Mouse (Mus musculus) cerebellum, adult 18-20 months (tissue): ENCODE measurements around the gene Htt.
"Not testable (repeated sequence)": the region's sequence is repeated elsewhere in the genome, so short reads cannot be mapped to it uniquely, and the experiment has no call there.

Experiments used
- DNase-seq, 2 experiments: peaks; one replicate each; pipeline ENCODE4 v3.0.0; 2021

Gene Htt

GRCm38 (mm10) chr5:34761509-34761908 is at the start of gene Htt:
TSS of gene Htt (plus strand) at chr5:34761740.
- peak; percentile 98 for DNase-seq

DNA sequence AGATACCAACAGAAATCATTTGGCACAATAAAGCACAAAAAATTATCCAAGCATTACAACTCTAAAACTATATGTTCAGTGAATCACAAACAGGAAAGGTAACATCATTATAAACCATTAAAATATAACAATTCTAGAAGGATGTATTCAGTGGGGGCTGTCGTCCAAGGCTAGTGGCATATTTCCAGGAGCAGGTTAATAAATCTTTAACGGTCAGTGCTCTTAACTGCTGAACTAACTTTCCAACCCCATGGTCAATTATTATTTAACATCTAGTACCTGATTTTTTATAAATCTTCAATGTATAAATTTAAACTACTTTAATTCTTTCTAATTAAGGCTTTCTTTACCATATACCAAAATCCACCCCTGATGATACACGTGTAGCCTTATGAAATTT is 47.2 kb upstream of the Htt start:
- not testable (repeated sequence) for DNase-seq

- DNase-seq, result no peak
Measured at GRCm38 (mm10) chr5:34714816-34715215, 46.7 kb upstream of the Htt start.

GRCm38 (mm10) chr5:34729141-34729540 is 32.4 kb upstream of the Htt start:
- DNase-seq, result peak; percentile 10 to 26

DNA sequence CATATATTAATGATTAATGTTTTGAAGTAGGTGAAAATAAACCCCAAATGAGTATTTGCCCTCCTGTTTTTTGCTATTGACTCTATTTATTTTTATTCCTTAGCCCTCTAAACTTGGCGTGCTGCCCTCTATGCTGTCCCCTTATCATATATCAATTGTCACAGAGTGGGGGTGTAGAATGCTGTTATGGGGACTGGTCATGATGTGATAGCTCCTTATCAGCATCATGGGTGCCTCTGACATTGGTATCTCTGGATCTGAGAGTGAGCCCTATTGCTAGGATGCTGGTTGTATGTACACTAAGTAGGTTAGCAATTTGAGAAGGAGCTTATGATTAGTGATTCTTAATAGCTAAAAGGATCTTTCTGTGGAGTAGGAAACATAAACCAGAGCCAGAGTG is 31.3 kb upstream of the Htt start:
- no peak for DNase-seq

- no peak for DNase-seq
Measured at GRCm38 (mm10) chr5:34751477-34751876, 10.1 kb upstream of the Htt start.

- DNase-seq, result no peak
Measured at GRCm38 (mm10) chr5:34758762-34759161, 2.8 kb upstream of the Htt start.

GRCm38 (mm10) chr5:34760850-34761508 is 561 bp upstream of the Htt start:
- DNase-seq, result peak in 1 of 2 experiments; percentile 47

- DNase-seq, result peak; percentile 53 to 58
Measured at GRCm38 (mm10) chr5:34761934-34762611, 533 bp downstream of the Htt start.

- DNase-seq, result no peak
Measured at GRCm38 (mm10) chr5:34771818-34772217, 10.3 kb downstream of the Htt start.

GRCm38 (mm10) chr5:34772696-34773245 is 11.2 kb downstream of the Htt start:
- DNase-seq, result no peak

DNA sequence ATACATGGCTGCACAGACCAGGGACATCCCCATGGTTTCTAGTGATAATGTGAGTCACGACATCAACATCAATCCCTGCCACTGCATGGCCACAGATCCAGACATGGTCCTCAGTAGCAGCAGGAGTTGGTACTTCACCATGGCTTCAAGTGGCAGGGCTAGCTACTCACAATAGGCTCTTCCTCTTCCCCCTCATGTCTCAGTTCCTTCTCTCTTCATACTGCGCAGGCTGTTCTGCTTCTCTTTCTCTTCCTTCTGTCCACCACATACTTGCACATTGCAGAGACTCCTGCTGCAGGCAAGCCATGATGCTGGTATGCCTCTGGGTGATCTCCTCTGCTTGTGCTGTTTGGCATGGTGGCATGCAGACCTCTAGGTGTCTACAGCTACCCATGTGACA is 11.9 kb downstream of the Htt start:
- no peak for DNase-seq

GRCm38 (mm10) chr5:34785027-34785426 is 23.5 kb downstream of the Htt start:
- DNase-seq, result no peak

DNA sequence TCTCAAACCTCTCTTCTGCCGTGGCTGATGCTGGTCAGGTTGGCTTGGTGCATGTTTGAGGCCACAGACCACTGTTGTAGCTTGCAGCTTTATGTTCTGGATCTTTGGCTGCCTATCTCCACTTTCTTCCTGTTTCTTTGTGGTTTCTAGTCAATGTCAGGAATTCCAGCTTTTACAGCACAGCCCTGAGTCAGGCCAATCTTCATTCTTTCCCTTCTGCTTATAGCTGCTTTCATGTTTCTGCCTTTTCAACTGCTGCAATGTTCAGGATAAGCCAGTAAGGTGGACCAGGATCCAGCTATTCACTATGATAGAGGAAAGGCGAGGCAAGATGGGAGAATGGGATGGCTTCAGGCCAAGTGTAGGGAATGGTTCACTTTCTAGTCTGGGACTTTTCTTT is 29.6 kb downstream of the Htt start:
- DNase-seq, result no peak

DNA sequence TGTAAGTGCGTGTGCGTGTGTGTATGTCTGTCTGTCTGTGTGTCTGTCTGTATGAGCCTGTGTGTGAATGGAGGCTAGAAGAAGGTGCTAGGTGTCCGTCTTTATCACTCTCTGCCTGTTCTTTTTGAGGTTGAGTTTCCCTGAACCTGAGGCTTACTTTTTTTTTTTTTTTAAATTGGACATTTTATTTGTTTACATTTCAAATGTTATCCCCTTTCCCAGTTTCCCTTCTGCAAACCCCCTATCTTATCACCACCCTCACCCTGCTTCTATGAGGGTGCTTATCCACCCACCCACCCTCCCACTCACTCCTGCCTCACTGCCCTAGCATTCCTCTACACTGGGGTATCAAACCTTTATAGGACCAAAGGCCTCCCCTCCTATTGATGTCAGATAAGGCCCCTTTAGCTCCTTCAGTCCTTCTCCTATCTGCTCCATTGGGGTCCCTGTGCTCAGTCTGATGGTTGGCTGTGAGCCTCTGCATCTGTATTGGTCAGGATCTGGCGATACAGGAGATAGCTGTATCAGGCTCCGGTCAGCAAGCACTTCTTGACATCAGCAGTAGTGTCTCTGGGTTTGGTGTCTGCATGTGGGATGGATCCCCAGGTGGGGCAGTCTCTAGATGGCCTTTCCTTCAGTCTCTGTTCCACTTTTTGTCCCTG is 38.9 kb downstream of the Htt start:
- DNase-seq, result no peak

- DNase-seq, result no peak
Measured at GRCm38 (mm10) chr5:34806038-34806437, 44.5 kb downstream of the Htt start.

- no peak for DNase-seq
Measured at GRCm38 (mm10) chr5:34822431-34823149, 61.0 kb downstream of the Htt start.

GRCm38 (mm10) chr5:34854079-34854478 is 92.5 kb downstream of the Htt start:
- no peak for DNase-seq

GRCm38 (mm10) chr5:34865367-34865766 is 103.8 kb downstream of the Htt start:
- no peak for DNase-seq

GRCm38 (mm10) chr5:34880307-34880706 is 118.8 kb downstream of the Htt start:
- DNase-seq, result not testable (repeated sequence)

GRCm38 (mm10) chr5:34881023-34881422 is 119.5 kb downstream of the Htt start:
- no peak for DNase-seq

- no peak for DNase-seq
Measured at GRCm38 (mm10) chr5:34885250-34885649, 123.7 kb downstream of the Htt start.

- no peak for DNase-seq
Measured at GRCm38 (mm10) chr5:34889252-34889651, 127.7 kb downstream of the Htt start.
